Mouse (Mus musculus): ENCODE results near the gene Spn. TPM values are rescaled to one million over a fixed set of nuclear protein-coding genes. Genes with fewer than 3 reads are reported as not detected.
"Not testable (repeated sequence)": the region's sequence is repeated elsewhere in the genome, so short reads cannot be mapped to it uniquely, and the experiment has no call there.

Gene Spn
- 66.1 and 71.7 TPM in 2 replicates for total RNA-seq (2017)

DNA sequence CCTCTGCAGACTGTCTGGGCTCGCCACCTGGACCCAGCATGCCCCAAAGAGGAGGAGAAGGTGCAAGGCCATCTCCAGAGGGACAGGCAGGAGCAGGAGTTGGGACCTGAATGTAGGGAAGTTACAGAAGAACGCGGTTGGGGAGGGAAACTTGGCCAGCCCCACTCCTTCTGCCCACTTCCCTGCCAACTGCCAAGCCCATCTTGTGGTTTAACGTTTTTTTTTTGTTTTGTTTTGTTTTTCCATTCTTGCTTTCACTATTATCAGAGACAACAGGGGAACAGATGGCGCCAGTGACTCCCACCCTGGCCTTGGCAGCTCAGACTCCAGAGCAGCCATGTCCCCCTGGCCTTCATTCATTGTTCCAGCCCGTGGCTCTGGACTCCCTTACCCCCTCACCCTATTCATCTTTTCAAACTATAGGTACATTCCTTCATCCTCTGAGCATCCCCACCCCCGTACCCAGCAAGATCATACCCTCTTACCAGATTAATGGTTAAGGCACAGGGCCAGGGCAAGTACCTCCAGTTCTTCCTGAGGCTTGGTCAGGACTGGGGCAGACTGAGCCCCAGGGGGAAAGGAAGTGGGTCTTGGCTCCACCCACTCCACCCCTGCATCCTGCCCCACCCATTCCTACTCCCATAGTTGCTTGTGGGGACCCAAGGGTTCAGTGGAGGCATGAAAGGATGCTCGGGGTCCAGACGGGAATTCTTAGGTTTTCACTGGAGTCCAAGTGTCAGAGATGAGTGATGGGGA, at the start of gene Spn:
TSS of gene Spn (minus strand) at position 562 of the 756 bp plus-strand sequence.
- ATAC-seq (ENCODE audit: extremely low read depth, insufficient number of reproducible peaks, low FRiP score, poor library complexity, severe bottlenecking): peak; percentile 20; the same call in 1 of the 2 replicates

- ATAC-seq (ENCODE audit: extremely low read depth, insufficient number of reproducible peaks, low FRiP score, poor library complexity, severe bottlenecking): no peak
Observed at GRCm38 (mm10) chr7:127187351-127187750, 49.7 kb upstream of the Spn start.

DNA sequence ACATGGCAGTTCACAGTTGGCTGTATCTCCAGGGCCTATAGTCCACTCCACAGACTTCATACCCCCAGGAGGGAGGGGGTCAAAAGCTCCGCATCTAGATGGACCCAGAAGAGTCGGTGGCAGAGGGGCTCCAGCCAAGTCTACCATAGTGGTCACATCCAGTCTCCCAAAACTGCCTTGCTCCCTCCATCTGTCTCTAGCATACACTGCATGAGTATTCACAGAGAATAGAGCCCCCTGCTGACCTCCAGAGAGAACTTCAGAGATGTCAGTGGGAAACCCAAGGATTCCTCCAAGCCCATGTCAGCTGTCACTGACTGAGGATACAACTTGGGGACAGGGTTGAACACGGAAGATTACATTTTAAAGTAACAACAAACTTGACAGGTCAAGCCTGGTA, 48.0 kb upstream of the Spn start:
- ATAC-seq (ENCODE audit: extremely low read depth, insufficient number of reproducible peaks, low FRiP score, poor library complexity, severe bottlenecking): no peak

GRCm38 (mm10) chr7:127184720-127185119, 47.1 kb upstream of the Spn start:
- no peak for ATAC-seq (ENCODE audit: extremely low read depth, insufficient number of reproducible peaks, low FRiP score, poor library complexity, severe bottlenecking)

GRCm38 (mm10) chr7:127183828-127184227, 46.2 kb upstream of the Spn start:
- ATAC-seq (ENCODE audit: extremely low read depth, insufficient number of reproducible peaks, low FRiP score, poor library complexity, severe bottlenecking): no peak; the same call in 1 of the 2 replicates

DNA sequence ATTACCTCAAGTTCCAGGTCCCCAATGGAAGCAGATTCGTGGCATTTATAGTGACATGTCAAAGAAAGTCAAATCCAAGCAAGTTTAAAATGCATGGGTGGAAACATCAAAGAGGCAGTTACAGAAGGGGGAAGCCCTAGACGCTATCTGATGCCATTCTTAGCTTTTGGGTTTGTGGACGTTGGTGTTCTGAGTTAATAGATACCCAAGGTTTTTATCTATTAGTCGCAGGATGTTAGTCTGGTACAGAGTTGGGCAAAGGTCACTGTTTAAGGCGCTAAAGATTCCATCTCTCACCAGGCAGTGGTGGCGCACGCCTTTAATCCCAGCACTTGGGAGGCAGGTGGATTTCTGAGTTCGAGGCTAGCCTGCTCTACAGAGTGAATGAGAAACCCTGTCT, 45.7 kb upstream of the Spn start:
- ATAC-seq (ENCODE audit: extremely low read depth, insufficient number of reproducible peaks, low FRiP score, poor library complexity, severe bottlenecking): no peak

GRCm38 (mm10) chr7:127181724-127182123, 44.1 kb upstream of the Spn start:
- ATAC-seq (ENCODE audit: extremely low read depth, insufficient number of reproducible peaks, low FRiP score, poor library complexity, severe bottlenecking): not testable (repeated sequence)

DNA sequence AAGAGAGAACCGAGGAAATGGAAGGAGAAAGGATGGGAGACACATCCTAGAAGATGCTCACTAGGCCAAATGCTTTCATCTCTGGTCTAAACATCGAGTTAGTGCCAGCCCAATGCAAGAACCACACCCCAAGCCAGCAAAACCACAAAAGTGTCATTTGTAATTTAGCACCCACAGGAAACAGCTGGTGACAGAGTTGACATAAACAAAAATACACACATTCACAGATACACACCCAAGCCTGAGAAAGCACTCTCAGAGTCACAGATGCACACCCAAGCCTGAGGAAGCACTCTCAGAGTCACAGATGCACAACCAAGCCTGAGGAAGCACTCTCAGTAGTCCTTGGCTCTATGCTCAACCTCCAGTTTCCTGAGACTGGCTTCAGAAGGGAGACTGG, 43.2 kb upstream of the Spn start:
- ATAC-seq (ENCODE audit: extremely low read depth, insufficient number of reproducible peaks, low FRiP score, poor library complexity, severe bottlenecking): peak; percentile 70

DNA sequence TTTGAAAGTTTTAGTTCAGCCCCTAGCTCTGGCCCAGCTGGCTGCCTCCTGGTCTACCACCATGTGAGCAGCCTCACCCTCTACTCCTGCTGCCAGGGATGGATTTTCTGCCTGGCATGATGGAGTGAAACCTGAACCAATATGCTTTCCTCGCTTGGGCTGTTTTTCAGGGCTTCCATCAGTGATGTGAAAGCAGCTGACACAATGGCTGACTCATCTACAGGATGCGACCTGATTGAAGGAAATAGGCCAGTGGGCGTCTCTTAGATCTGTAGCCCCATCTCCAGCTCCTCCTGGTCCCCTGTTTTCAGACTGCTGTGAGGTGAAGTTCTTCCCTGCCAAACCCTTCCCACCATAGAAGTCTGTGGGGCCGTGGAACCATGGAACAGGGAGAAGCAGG, 39.3 kb upstream of the Spn start:
- ATAC-seq (ENCODE audit: extremely low read depth, insufficient number of reproducible peaks, low FRiP score, poor library complexity, severe bottlenecking): no peak

DNA sequence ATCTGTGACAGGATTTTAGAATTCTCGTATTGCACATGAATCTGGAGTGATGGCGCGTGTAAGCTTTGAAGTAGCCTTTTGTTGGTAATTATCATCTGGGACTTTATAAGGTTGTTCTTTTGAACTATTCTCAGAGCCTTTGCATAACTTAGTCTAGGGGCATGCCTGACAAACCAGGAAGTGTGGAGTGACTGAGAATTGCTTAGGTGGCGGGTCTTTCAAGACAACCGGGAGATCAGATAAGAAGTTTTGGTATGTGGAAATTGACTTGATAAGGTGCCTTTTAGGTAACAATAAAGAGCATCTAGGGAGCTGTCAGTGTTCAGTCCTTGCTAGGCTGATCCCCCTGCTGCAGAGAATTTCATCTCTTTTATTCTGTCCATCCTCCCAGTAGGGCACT, 28.9 kb upstream of the Spn start:
- ATAC-seq (ENCODE audit: extremely low read depth, insufficient number of reproducible peaks, low FRiP score, poor library complexity, severe bottlenecking): no peak

GRCm38 (mm10) chr7:127165607-127166493, 28.2 kb upstream of the Spn start:
- no peak for ATAC-seq (ENCODE audit: extremely low read depth, insufficient number of reproducible peaks, low FRiP score, poor library complexity, severe bottlenecking)

GRCm38 (mm10) chr7:127164002-127164401, 26.4 kb upstream of the Spn start:
- ATAC-seq (ENCODE audit: extremely low read depth, insufficient number of reproducible peaks, low FRiP score, poor library complexity, severe bottlenecking): no peak

GRCm38 (mm10) chr7:127162546-127162945, 24.9 kb upstream of the Spn start:
- no peak for ATAC-seq (ENCODE audit: extremely low read depth, insufficient number of reproducible peaks, low FRiP score, poor library complexity, severe bottlenecking)

GRCm38 (mm10) chr7:127157548-127157947, 19.9 kb upstream of the Spn start:
- ATAC-seq (ENCODE audit: extremely low read depth, insufficient number of reproducible peaks, low FRiP score, poor library complexity, severe bottlenecking): no peak

- ATAC-seq (ENCODE audit: extremely low read depth, insufficient number of reproducible peaks, low FRiP score, poor library complexity, severe bottlenecking): no peak
Observed at GRCm38 (mm10) chr7:127153477-127153876, 15.9 kb upstream of the Spn start.

- ATAC-seq (ENCODE audit: extremely low read depth, insufficient number of reproducible peaks, low FRiP score, poor library complexity, severe bottlenecking): no peak
Observed at GRCm38 (mm10) chr7:127152464-127152863, 14.8 kb upstream of the Spn start.

DNA sequence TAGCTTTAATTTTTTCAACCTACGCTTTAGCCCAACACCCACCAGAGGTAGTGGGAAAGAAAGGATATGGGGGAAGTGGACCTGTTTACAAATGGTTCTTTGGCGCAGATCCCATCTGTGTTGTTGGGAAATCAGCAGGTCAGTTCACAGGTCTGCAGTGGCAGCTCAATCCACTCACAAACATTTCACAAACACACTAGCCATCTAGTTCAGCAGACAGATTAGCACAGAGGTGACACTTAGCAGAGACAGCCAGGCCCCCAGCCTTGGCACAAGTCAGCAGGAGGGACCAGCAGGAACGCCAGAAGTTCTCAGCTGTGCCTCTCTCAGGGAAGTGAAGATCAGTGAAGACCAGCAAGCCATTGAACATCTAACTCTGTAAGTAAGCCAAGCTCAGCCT, 10.3 kb upstream of the Spn start:
- no peak for ATAC-seq (ENCODE audit: extremely low read depth, insufficient number of reproducible peaks, low FRiP score, poor library complexity, severe bottlenecking)

DNA sequence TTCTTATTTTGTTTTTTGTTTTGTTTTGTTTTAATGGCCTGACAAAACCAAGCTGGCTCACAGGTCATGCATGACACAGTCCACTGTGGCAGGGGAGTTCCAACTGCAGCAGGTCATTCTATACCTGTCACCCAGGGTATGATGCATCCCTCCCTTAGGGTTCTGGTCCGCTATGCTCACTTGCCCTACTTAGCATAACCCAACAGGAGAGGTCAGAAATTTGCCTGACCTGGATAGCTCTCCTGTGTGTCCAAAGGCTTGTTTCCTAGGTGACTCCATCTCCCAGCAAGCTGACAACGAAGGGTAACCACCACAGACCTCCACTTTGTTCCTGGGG, 8.6 kb upstream of the Spn start:
- ATAC-seq (ENCODE audit: extremely low read depth, insufficient number of reproducible peaks, low FRiP score, poor library complexity, severe bottlenecking): no peak

DNA sequence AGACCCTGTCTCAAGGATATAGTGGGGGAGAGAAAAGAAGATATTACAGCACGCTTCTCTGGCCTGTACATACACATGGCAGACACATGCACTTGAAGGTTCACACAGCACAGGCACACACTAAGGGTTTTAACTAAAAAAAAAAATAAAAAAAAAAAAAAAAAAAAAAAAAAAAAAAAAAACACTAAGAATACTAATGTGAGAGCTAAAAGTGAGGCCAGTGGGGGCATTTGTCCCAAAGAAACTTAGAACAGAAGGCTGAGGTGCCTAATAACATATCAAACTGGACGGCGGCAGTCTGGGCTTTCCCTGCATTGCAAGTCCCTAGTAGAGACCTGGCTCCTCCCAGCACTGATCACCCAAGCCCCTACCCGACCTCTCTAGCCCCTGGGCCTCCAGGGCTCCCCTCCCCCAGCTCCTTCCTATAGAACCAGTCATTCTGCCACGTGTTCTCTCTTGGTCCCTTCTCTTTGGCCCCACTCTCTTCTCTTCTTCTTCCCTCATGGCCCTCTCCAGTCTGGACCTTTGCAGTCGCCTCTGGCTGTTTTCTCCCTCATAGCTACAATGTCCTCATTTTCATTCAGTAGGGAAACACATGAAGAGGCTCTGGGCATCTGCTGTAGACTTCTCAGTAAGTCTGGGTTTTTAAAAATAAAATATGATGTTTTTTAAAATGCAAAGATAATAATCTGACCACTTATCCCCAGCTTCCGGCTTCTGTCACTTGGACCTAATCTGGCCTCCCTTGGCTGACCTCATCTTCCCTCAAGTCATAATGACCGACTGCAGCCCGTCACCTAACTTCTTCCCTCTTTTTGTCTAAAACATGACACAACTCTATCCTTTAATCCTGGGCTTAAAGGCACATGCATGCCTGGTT, 8.0 kb upstream of the Spn start:
- ATAC-seq (ENCODE audit: extremely low read depth, insufficient number of reproducible peaks, low FRiP score, poor library complexity, severe bottlenecking): no peak
